Mouse (Mus musculus) urinary bladder, postnatal 4 days (tissue): ENCODE results near the gene Glis1.
"Not testable (repeated sequence)": the region's sequence is repeated elsewhere in the genome, so short reads cannot be mapped to it uniquely, and the experiment has no call there.

ENCODE experiments used
- DNase-seq, 2 experiments: peaks; one replicate each; pipeline ENCODE4 v3.0.0; 2021 to 2022; ENCODE audit warnings: low spot score in 2 of 2

Gene Glis1

DNA sequence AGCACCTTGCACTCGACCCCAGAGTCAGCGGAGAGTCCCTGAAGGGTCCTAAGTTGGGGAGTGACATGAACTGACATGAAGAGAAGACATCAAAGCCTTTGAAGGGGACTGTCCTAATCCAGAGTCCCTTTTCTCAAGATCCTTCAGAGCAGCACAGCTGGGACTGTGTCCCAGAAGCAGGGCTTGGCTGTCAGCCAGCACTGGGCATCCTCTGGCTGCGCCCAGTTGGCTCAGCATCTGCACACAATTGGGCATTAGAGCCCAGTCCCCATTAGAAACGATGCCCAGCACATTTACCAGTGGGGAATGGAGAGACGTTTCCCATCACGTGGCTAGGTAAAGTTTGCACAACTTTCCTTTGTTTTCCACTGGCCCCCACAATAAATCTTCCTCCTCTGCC, 142.4 kb downstream of the Glis1 start:
- DNase-seq, result no peak

DNA sequence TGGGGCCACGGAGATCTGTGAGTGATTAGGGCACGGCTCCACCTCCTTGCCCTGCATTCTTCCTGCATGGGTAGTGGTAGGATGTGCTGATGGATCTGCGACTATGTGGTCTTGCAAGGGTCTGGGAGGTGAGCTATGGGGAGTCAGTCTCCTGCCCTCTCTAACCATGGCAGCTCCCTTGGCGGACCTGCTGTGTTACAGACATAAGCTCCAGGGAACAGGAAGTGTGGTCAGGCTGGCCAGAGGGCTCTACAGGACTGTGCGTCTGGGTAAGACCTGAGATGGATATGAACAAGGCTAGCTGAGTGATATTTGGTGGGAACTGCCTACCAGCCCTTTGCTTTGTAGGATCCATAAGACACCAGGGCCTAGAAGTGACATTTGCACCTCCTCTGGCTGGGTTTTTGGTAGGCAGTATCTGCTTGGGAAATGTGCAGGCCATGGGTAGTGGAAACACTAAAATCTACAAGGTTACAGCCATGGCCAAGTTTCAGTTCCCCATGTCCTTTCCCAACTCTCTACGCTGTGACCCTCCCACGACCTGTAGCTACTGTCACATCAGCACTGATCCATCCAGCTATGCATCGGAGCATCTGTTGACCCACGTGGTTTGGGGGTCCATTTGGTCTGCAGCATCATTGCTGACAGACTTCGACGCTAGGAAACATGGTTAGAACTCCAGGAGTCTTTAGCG, 142.9 kb downstream of the Glis1 start:
- no peak for DNase-seq

DNA sequence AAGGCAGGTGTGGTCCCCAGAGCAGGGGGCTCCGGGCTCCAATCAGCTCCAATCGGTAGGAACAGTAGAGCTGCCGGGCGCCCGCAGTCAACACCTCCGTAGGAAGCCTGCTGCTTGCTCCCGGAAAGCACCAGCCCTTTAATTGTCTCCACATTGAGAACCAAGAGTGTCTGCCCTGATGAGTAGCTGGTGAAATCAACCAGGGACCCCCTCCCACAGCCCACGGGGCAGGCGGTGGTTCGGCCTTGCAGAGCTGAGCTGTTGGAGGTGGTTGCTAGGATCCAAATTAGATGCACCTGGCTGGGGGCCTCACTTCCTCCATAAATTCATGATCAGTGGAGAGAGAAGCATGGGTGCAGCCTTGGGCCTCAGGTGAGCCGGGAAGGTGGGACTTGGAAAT, 146.5 kb downstream of the Glis1 start:
- DNase-seq, result no peak

DNA sequence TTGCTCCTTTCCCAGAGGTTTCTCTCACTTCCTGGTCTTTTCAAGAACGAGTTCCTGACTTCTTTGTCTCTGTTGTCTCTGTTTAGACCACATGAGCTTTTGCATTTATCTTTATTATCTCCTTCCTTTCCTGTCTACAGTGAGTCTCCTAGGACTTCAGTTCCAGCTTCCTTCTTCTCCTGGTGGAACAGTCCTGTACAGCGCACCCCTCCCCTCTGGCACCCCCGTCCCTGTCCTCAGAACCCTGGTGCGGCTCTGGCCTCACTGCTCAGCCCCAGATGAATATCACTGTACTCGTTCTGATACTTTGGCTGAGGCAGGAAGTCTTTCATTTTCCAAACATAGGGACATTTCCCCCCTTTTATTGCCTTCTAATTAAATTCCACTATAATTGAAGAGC, 152.0 kb downstream of the Glis1 start:
- no peak for DNase-seq

DNA sequence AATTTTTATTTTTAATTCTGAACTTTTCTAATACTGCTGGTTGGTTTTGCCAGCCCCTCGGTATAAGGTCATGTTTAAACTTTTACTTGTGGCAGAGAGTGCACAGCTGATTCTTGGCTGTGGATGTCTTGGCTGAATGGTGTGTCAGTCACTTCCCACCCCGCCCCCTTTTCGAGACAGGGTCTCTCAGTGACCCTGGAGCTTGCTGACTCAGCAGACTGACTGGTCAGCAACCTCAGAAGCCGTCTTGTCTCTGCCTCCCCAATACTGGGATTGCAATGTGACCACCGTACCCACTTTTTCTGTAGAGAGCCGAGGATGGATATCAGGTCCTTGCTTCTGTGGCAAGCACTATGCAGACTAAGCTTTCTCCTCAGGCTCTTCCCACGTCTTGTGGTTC, 154.2 kb downstream of the Glis1 start:
- DNase-seq, result no peak

DNA sequence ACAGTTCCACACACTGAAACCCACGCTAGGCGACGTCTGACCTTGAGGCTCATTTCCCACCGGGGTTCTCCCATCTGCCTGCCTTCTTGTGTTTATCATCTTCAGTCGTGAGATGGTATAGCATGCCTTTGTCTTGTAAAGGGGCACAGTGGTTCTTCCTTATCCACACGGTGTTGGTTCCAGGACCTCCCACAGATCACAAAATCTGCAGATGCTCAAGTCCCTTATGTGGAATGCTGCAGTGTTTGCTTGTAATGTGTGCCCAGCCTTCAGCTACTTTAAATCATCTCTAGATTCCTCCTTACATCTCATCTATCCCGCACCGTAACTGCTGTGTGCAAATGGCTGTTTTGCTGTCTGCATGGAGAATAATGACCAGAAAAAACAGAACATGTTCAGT, 154.7 kb downstream of the Glis1 start:
- no peak for DNase-seq

DNA sequence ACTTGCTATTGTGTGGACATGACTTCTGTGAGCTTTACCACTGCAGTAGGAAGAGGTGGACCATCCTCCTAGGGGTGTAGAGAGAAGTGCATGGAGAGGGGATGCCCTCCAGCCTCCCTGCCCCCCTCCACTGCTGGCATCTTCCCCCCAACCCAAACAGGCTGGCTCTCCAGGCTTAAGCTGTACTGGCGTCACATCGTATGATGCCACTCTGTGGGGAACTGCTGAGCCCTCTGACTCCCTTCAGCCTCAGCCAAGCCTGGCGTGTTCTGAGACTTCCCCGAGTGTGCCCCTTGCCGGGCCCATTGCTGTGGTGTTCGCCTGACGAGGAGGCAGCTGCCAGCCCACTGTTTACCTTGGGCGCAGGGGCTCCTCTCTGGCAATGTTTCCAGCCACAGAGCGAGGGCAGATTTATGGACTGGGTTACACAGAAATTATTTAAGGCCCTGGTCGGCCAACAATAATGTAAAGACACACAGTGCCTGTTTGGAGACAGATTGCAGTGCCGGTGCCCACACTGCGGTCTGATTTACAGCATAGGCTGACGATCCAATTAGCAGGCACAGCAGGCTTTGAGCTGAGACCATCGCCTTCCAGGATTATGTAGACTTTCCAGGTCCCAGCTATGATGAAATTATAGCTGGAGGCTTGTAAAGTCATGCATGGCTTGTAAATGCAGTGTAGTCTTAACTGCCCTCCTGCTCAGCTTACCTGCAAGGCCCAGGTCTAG, 156.6 kb downstream of the Glis1 start:
- DNase-seq, result no peak

DNA sequence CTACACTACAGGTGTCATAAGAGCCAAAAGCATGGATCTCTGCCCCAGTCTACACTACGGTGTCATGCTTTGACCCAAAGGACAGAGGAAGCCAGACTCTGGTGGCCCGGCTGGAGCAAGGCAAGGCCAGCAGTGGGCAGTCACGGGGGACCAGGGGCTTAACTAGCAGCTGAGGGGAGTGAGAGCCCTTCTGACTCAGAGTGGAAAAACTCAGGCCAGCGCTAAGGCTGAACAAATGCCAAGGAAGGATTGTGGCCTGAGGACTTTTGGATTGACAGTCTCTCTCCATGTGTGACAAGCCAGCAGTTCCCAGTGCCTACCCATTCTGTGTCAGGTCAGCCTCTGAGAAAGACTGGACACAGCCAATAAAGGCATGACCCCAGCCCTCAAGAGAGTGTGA, 159.0 kb downstream of the Glis1 start:
- DNase-seq, result no peak

DNA sequence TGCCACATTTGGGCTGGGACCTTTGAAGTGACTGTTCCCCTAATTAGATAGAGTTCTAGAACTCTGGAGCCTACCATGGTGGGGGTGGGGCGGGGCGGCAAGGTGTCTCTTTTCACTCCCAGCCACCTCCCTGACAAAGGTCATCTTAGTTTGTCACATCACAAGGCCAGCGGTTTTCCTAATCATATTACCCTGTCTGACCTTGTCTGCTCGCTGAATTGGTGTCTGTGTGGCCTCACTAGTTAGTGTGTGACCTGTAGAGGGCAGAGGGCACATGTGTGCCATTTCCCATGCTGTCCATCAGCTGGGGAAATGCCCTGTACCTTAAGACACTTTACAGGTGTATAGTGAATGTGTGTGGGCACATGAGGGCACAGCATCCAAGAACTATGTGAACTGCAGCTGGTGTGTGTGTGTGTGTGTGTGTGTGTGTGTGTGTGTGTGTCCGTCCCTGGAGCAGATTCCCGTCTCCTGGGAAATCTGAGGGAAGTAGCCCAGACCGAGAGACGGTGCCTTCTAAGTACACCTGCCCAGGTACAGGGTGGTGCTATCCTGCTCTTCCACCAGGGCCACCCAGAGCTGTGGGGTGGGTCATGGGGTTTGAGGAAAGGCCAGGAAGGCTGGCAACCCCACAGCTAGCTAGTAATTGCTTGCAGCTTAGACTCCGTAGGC, 163.0 kb downstream of the Glis1 start:
- DNase-seq, result no peak

DNA sequence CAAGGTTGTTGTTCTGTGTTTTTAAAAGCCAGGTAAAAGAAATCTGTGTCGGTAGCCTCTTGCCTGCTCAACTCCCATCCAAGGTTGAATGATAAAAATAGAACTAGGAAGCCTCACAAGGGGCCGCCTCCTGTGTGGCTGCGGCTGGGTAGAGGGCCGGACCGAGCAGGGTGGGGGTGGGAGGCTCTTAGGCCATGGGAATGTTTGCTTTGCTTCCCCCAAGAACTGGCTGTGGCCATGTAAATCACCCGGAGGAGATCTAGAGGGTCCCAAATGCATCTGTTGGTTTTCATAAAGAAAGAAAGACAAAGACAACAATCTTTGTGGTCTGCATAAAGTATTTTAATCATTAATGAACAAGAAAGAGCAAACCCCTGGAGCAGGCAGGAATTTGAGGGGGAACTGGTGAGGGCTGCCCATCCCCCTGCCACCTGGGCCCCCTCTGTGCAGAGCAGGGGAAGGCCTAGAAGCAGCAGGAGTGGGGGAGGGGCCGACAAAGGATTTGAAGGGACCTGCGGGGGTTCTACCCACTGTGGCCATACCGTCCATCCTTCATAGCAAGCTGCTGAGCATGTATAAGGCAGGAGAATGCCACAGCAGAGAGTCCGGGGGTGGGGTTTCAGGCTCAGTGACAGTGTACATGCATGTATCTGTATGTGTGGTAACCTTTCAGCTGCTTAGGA, 163.6 kb downstream of the Glis1 start:
- DNase-seq, result no peak

DNA sequence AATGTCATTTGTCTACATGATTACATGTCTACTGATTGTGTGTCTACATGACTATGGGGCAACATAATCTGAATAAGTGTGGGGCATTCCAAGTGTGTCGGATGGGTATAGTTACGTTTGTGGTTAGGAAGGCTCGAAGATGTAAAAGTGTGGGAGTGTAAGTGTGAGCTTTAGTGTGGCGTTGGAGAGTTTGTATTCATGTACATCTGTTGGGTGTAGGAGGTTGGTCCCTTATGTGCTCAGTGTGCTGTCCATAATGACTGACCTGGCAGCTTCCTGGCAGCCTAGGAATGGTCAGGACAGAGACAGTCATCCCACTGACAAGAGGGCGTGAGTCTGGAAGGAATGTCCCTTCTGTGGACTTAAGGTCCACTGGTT, 164.2 kb downstream of the Glis1 start:
- DNase-seq, result not testable (repeated sequence)

DNA sequence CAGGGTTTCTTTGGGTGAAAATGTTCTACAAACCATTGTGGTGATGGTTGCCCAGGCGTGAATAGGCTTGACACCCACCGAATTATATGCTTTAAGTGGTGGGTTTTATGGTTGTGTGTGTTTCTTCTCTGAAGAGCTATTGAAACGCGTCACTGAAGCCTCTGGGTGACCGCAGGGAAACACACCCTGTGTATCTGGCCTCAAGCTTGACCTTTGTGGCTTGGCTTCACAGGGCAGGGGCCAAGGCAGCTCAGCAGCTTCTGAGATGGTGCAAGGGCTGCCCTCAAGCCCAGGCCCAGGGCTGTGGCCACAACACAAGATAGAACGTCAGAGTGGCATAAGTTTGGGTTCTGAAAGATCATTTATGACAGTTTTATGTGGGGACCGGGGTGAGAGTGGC, 167.9 kb downstream of the Glis1 start:
- DNase-seq, result no peak

DNA sequence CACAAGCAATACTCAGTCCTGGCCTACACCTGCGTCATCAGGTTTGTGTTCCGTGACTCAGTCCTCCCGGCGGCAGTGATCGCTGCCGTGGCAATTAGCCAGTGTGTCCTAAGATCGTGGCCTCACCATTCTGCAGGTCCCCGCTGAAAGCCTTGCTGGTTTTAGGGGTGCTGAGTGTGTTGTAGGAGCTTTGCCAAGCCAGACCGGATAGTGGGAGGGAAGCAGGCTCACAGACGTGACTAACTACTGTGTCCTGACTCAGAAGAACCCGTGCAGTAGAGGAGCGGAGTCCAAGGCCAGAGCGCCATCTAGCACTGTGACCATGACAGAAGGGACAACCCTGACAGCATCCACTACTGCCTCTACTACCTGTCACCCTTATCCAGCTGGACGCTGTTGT, 168.4 kb downstream of the Glis1 start:
- no peak for DNase-seq

DNA sequence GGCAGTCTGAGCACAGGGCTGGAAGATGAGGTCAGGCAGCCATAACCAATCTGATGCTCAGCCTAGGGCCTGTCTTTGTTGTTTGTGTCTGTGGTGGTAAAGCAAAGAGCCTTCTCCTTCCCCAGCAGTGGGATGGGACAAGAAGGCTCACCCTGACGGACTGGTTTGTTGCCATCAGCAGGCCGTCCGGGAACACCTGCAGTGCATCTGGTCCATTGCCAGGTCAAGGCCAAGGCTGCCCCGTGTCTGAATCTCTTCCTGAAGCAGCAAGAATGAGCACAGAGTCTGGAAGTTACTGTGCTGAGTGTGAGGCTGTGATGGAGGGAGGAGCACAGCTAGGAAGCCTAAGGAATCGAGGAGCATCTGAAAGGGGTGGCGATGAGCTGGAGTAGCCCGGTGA, 168.8 kb downstream of the Glis1 start:
- DNase-seq, result peak in 1 of 2 experiments; percentile 37

DNA sequence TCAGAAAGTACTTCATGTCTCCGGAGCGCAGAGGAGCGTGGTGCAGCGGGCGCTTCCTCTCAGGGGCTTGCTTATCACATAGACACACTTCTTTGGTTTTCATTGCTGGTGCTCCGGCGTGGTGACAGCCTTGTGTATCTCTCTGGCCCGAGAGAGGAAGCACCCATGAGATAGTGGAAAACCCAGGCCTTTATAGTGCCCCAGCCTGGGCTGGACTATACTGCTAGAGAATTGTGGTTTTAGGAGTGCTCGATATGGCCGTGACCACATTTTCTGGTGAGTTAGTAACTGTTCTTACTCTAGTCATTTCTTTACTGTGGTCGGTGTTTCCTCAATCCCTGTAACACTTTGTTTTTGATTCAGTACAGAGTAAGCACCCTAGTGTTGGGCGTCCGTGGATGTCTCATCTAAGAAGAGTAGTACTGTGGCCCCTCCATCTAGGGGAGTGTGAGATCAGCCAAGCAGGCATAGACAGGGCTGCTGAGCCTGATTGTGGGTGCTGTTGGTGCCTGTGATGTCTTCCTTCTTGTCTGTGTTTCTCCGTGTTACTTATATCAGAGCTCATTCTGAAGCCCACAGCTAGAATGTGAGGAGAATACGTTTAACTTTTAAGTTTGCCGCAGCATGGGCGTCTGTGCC, 171.7 kb downstream of the Glis1 start:
- DNase-seq, result no peak

DNA sequence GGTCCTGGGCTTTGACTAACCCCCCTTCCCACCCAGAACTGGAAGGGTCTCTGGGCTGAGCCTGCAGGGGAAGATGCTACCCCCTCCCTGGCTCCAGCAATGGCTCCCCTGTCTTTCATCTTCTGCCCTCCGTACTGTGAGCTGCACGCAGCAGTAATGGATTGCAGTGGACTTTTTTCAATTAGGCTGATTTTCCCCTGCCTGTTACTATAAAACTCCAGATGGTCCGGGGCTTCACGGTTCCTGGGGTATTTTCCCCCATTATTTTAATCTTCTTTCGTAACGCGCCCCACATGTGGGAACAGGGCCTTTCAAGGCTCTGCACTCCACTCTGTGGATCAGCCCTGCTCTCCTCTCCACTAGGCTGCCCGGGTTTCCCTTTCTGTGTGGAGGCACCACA, 175.4 kb downstream of the Glis1 start:
- no peak for DNase-seq

DNA sequence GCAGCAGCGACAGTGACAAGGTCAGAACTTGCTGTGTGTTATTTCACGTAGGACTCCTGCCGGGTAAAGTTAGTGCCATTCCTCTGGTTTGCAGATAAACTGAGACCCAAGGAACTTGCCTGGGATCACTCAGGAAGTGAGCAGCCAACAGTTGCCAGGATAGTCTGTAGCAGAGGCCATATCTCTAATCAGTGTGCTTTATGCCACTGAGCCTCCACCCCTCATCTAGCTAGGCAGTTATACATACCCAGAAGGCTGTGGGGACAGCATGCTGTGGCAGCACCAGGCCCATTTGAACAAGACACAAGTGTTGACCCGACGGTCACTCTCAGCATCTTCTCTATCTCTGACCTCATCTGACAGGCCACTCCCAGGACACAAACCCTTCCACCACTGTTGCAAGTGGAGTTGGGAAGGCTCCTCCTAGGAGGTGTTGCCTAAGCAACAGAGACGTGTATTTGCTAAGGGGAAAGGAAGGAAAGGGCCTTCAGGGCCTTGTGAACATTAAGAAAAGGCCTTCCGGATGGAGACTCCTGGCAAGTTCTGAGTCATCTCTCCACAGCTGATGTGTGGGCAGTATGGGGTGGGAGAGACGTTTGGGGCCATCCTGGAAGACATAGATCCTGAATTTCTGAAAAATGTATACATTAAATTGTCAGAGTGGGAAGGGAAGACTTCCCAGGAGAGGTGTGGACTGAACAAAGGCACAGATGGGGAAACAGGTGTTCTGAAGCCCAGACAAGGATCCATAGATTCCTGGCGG, 177.7 kb downstream of the Glis1 start:
- DNase-seq, result no peak

DNA sequence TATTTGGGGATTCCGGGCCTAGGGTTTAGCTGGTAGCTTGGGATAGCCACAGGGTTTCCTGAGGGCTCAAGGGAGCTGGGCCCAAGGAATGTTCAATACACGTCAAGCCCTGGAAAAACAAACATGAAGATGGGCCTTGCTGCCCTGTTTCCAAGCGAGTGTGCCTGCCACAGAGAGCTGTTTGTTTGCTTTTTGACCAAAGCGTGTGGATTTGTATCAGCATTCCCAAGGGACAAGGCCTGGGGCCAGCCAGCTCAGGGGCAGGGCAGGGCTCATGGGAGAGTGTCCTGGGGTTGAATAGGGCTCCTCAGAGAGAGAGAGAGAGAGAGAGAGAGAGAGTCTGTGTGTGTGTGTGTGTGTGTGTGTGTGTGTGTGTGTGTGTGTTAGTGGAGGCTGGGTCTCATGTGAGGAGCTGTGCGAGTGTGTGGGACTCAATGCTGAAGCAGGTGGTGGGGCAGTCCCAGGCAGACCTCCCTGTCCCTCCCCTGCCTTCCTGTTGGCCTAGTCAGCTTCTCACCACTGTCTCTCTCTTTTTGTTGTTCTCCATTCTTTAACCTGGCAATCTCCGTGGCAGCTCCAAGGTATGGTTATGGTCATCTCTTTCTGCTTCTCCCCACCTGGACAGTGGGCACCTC, 183.3 kb downstream of the Glis1 start:
- DNase-seq, result no peak

DNA sequence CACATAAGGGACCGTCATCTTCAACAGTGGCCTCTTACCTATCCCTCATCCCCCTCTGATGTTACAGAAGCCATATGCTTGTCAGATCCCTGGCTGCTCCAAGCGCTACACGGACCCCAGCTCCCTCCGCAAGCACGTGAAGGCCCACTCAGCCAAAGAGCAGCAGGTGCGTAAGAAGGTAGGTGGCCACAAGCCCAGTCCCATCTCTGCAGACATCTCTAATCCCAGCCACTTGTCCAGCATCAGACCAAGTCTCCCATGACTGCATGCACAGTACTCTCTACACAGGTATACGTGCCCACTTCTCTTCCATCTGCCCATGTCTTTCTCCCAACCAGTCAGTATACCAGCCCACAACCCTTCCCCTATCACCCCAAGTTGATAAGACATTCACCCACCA, 185.1 kb downstream of the Glis1 start:
- no peak for DNase-seq

DNA sequence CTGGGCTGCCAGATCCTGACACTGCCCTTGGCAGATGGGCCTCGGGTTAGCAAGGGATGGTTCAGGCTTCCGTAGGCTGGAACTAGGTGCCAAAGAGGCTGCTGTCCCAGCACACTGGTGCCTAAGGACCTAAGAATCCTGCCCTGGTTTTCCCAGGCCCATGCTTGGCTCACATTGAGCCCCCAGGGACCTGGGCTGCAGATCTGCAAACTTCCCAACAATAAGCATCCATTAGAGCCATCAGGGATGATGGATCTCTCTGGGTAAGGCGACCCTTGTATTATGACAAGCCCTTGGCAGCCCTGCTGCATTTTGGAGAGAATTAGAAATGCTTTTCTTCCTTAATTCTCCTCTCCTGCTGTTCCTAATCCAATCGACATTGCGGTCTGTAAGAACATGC, 187.0 kb downstream of the Glis1 start:
- DNase-seq, result no peak

DNA sequence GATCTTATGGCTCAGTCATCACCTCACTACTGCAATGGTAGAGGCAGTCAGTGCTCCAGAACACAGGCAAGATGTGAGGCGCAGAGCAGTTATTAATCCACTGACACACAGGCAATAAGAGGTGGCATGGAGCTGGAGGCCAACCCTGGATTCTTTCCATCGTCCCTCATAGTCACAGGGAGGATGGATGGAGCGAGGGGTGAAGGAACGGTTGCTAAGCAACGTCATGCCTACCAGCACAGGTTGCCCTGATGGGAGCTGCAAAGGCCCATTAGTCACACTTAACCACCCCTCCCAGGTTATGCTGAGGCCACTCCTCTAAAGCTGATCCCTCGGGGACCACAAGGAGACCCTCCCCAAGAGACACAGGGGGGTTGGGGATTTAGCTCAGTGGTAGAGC, 187.9 kb downstream of the Glis1 start:
- no peak for DNase-seq
